In the genomic region with DNA sequence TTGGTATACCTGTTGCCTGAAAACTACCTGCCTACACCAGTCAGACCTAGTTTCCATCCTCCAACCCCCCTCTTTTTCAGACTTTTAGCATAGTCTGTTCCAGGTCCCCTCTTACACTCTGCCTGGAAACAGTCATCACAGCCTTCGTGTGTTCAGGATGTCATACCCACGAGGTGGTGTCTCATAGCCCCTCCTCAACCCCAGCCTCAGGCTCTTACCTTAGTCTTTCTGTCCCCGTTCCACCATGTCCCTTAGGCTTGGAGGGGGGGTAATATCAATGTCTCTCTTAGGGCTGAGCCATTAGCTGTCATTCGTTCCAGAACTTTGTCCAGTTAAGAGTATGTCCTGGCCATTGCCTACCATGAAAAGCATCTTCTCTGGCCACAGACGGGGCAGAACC, we compare ENCODE assay signal across 11 mouse cellular contexts. TPM values are rescaled to one million over a fixed set of nuclear protein-coding genes. Genes with fewer than 3 reads are reported as not detected.
DNase-seq lines count a peak whose midpoint lies in the region; ATAC-seq and TF ChIP-seq lines count a peak whose summit lies in the region.
"Had no signal": no experiment of that assay in that cellular context is flagged by ENCODE, and none has a peak within 500 bp of the region (broad histone marks: within the 10 kb centered on the region; RNA-seq: fewer than 3 reads in every experiment).

No protein-coding gene starts in this region.

- no peak overlapping the region for H3K9ac ChIP-seq in intestine, embryonic 14.5 days (ENCODE audit: low read length)
- H3K9ac ChIP-seq in intestine, postnatal 0 days (ENCODE audit: low read depth, low read length) = no peak overlapping the region
- H3K9ac ChIP-seq in embryonic facial prominence, embryonic 12.5 days = no peak overlapping the region
- no peak overlapping the region for H3K9ac ChIP-seq in hindbrain, embryonic 15.5 days
- no peak overlapping the region for H3K9ac ChIP-seq in midbrain, postnatal 0 days (replicated peaks; ENCODE audit: low read length, poor library complexity, severe bottlenecking)
- H3K9ac ChIP-seq: heart, embryonic 12.5 days had no signal

- no peak overlapping the region for H3K4me3 ChIP-seq in intestine, embryonic 14.5 days (ENCODE audit: low read depth, low read length)
- H3K4me3 ChIP-seq in intestine, postnatal 0 days (ENCODE audit: low read depth, low read length) = no peak overlapping the region
- H3K4me3 ChIP-seq in embryonic facial prominence, embryonic 12.5 days = no peak overlapping the region
- H3K4me3 ChIP-seq in hindbrain, embryonic 15.5 days = 0 out of 2 replicates have a peak overlapping the region, but pooled peaks have one; percentile 6
- no peak overlapping the region for H3K4me3 ChIP-seq in midbrain, postnatal 0 days (ENCODE audit: low read depth, low read length)

- TF ChIP-seq CTCF in intestine, postnatal 0 days (IDR thresholded peaks at IDR 0.05; ENCODE audit: low read depth) = no peak
- TF ChIP-seq CTCF in midbrain, postnatal 0 days (IDR thresholded peaks at IDR 0.05) = no peak

- no peaks in the 10 kb centered on the region for H3K27me3 ChIP-seq in intestine, embryonic 14.5 days (replicated peaks; ENCODE audit: control insufficient read depth, insufficient read depth, low read length)
- H3K27me3 ChIP-seq in intestine, postnatal 0 days (replicated peaks; ENCODE audit: control insufficient read depth, insufficient read depth, low read length) = no peaks in the 10 kb centered on the region
- no peaks in the 10 kb centered on the region; the same call in 1 of the 2 replicates for H3K27me3 ChIP-seq in embryonic facial prominence, embryonic 12.5 days
- no peaks in the 10 kb centered on the region for H3K27me3 ChIP-seq in hindbrain, embryonic 15.5 days
- no peaks in the 10 kb centered on the region for H3K27me3 ChIP-seq in midbrain, postnatal 0 days (ENCODE audit: insufficient read depth, low read length)
- H3K27me3 ChIP-seq: Patski had no signal

- 0 out of 2 replicates have a peak, but pooled peaks have one; percentile 11 for ATAC-seq in intestine, embryonic 14.5 days (replicated peaks; ENCODE audit: low FRiP score, low TSS enrichment, low read depth)
- ATAC-seq in intestine, postnatal 0 days = no peak
- 0 out of 2 replicates have a peak, but pooled peaks have one; percentile 15 for ATAC-seq in embryonic facial prominence, embryonic 12.5 days (ENCODE audit: insufficient number of reproducible peaks, insufficient read depth, low FRiP score, low TSS enrichment)
- peak; percentile 27; the same call in 1 of the 2 replicates for ATAC-seq in hindbrain, embryonic 15.5 days (ENCODE audit: low FRiP score, low read depth)
- 0 out of 2 replicates have a peak, but pooled peaks have one; percentile 23 for ATAC-seq in midbrain, postnatal 0 days (ENCODE audit: low FRiP score)

- 0 out of 2 replicates have a peak, but pooled peaks cover 7% of the 10 kb centered on the region for H3K4me1 ChIP-seq in intestine, embryonic 14.5 days (replicated peaks; ENCODE audit: control insufficient read depth, insufficient read depth, low read length)
- 0 out of 2 replicates have a peak, but pooled peaks cover 7% of the 10 kb centered on the region for H3K4me1 ChIP-seq in intestine, postnatal 0 days (replicated peaks; ENCODE audit: control insufficient read depth, insufficient read depth, low read length)
- no peaks in the 10 kb centered on the region; the same call in 1 of the 2 replicates for H3K4me1 ChIP-seq in embryonic facial prominence, embryonic 12.5 days
- H3K4me1 ChIP-seq in hindbrain, embryonic 15.5 days (replicated peaks) = peaks cover 4% of the 10 kb centered on the region; the same call in 1 of the 2 replicates
- no peaks in the 10 kb centered on the region for H3K4me1 ChIP-seq in midbrain, postnatal 0 days (ENCODE audit: insufficient read depth, low read length)
- H3K4me1 ChIP-seq: heart, embryonic 12.5 days had no signal

- H3K36me3 ChIP-seq in intestine, embryonic 14.5 days (ENCODE audit: control insufficient read depth, insufficient read depth, low read length) = no peaks in the 10 kb centered on the region
- no peaks in the 10 kb centered on the region for H3K36me3 ChIP-seq in intestine, postnatal 0 days (ENCODE audit: control insufficient read depth, insufficient read depth)
- H3K36me3 ChIP-seq in embryonic facial prominence, embryonic 12.5 days = no peaks in the 10 kb centered on the region
- no peaks in the 10 kb centered on the region for H3K36me3 ChIP-seq in hindbrain, embryonic 15.5 days
- no peaks in the 10 kb centered on the region for H3K36me3 ChIP-seq in midbrain, postnatal 0 days (ENCODE audit: insufficient read depth, low read length)
- H3K36me3 ChIP-seq: heart, embryonic 12.5 days had no signal

- no peaks in the 10 kb centered on the region for H3K9me3 ChIP-seq in intestine, embryonic 14.5 days (ENCODE audit: control insufficient read depth, low read length)
- H3K9me3 ChIP-seq in intestine, postnatal 0 days (ENCODE audit: control insufficient read depth) = no peaks in the 10 kb centered on the region
- H3K9me3 ChIP-seq in embryonic facial prominence, embryonic 12.5 days = no peaks in the 10 kb centered on the region
- no peaks in the 10 kb centered on the region for H3K9me3 ChIP-seq in hindbrain, embryonic 15.5 days
- H3K9me3 ChIP-seq in midbrain, postnatal 0 days (ENCODE audit: low read length) = no peaks in the 10 kb centered on the region; the same call in 1 of the 2 replicates
- H3K9me3 ChIP-seq: heart, embryonic 12.5 days had no signal

- H3K27ac ChIP-seq in intestine, embryonic 14.5 days (ENCODE audit: low read depth) = no peak overlapping the region
- no peak overlapping the region for H3K27ac ChIP-seq in intestine, postnatal 0 days (ENCODE audit: low read depth, low read length)
- no peak overlapping the region for H3K27ac ChIP-seq in embryonic facial prominence, embryonic 12.5 days
- no peak overlapping the region for H3K27ac ChIP-seq in hindbrain, embryonic 15.5 days (replicated peaks)
- no peak overlapping the region for H3K27ac ChIP-seq in midbrain, postnatal 0 days (ENCODE audit: low read depth, low read length)

- no peak for DNase-seq in intestine, embryonic 14.5 days (ENCODE audit: low spot score)
- no peak for DNase-seq in midbrain, postnatal 0 days (ENCODE audit: low spot score)
- DNase-seq in embryo, embryonic 11 days = no peak
- DNase-seq in thymus, postnatal 25 days = no peak
- no peak for DNase-seq in cerebellum, adult 9-11 months

- WGBS in intestine, embryonic 14.5 days = 31% methylated on average over 5 of the region's 5 CpGs
- WGBS in intestine, postnatal 0 days = 30% methylated on average over 5 of the region's 5 CpGs
- 36% methylated on average over 5 of the region's 5 CpGs for WGBS in embryonic facial prominence, embryonic 12.5 days
- 33% methylated on average over 5 of the region's 5 CpGs for WGBS in hindbrain, embryonic 15.5 days
- 33% methylated on average over 5 of the region's 5 CpGs for WGBS in midbrain, postnatal 0 days

- H3K4me2 ChIP-seq in intestine, embryonic 14.5 days (ENCODE audit: low read length) = no peak overlapping the region
- H3K4me2 ChIP-seq in intestine, postnatal 0 days (replicated peaks; ENCODE audit: low read depth) = no peak overlapping the region
- 0 out of 2 replicates have a peak overlapping the region, but pooled peaks have one; percentile 1 for H3K4me2 ChIP-seq in embryonic facial prominence, embryonic 12.5 days (replicated peaks)
- H3K4me2 ChIP-seq in hindbrain, embryonic 15.5 days = no peak overlapping the region
- no peak overlapping the region for H3K4me2 ChIP-seq in midbrain, postnatal 0 days (ENCODE audit: low read depth, low read length, poor library complexity, severe bottlenecking)

RNA-seq across cellular contexts. Expression of gene H2-Oa, which starts 9.0 kb away (rescaled TPM):
- 0.75 and 1.1 TPM in 2 replicates for polyA plus RNA-seq in intestine, embryonic 14.5 days (2014; fragmentation: Nextera tagmentation; extraction: Ambion mirVana)
- 0.25 and 0.90 TPM in 2 replicates for polyA plus RNA-seq in intestine, postnatal 0 days (2015; fragmentation: Nextera tagmentation; extraction: Ambion mirVana)
- 0.43 and 0.48 TPM in 2 replicates for polyA plus RNA-seq in embryonic facial prominence, embryonic 12.5 days (2016; fragmentation: Nextera tagmentation; extraction: Ambion mirVana)
- polyA plus RNA-seq in hindbrain, embryonic 15.5 days (2015; fragmentation: Nextera tagmentation; extraction: Ambion mirVana) = 0.14 TPM in 1 of 2 replicates, not detected in the other
- not detected in 2 replicates for total RNA-seq in midbrain, postnatal 0 days (2014; rRNA removed)
- polyA plus RNA-seq in midbrain, postnatal 0 days (2015; fragmentation: Nextera tagmentation; extraction: Ambion mirVana) = 0.23 TPM in 1 of 2 replicates, not detected in the other
- polyA plus RNA-seq: C2C12, Patski had no signal

RNA-seq across cellular contexts. Expression of gene H2-DMa, which starts 18.2 kb away (rescaled TPM):
- polyA plus RNA-seq in intestine, embryonic 14.5 days (2014; fragmentation: Nextera tagmentation; extraction: Ambion mirVana) = 11.0 and 13.5 TPM in 2 replicates
- polyA plus RNA-seq in intestine, postnatal 0 days (2015; fragmentation: Nextera tagmentation; extraction: Ambion mirVana) = 15.2 and 16.7 TPM in 2 replicates
- 12.3 and 16.7 TPM in 2 replicates for polyA plus RNA-seq in embryonic facial prominence, embryonic 12.5 days (2016; fragmentation: Nextera tagmentation; extraction: Ambion mirVana)
- 19.4 and 19.8 TPM in 2 replicates for polyA plus RNA-seq in hindbrain, embryonic 15.5 days (2015; fragmentation: Nextera tagmentation; extraction: Ambion mirVana)
- 23.8 and 39.0 TPM in 2 replicates for total RNA-seq in midbrain, postnatal 0 days (2014; rRNA removed)
- polyA plus RNA-seq in midbrain, postnatal 0 days (2015; fragmentation: Nextera tagmentation; extraction: Ambion mirVana) = 24.8 and 26.1 TPM in 2 replicates

RNA-seq across cellular contexts. Expression of gene Brd2, which starts 21.2 kb away (rescaled TPM):
- polyA plus RNA-seq in intestine, embryonic 14.5 days (2014; fragmentation: Nextera tagmentation; extraction: Ambion mirVana) = 124 and 144 TPM in 2 replicates
- polyA plus RNA-seq in intestine, postnatal 0 days (2015; fragmentation: Nextera tagmentation; extraction: Ambion mirVana) = 51.8 and 60.0 TPM in 2 replicates
- 119 and 131 TPM in 2 replicates for polyA plus RNA-seq in embryonic facial prominence, embryonic 12.5 days (2016; fragmentation: Nextera tagmentation; extraction: Ambion mirVana)
- 122 and 144 TPM in 2 replicates for polyA plus RNA-seq in hindbrain, embryonic 15.5 days (2015; fragmentation: Nextera tagmentation; extraction: Ambion mirVana)
- total RNA-seq in midbrain, postnatal 0 days (2014; rRNA removed) = 219 and 233 TPM in 2 replicates
- 107 and 124 TPM in 2 replicates for polyA plus RNA-seq in midbrain, postnatal 0 days (2015; fragmentation: Nextera tagmentation; extraction: Ambion mirVana)

RNA-seq across cellular contexts. Expression of gene H2-DMb2, which starts 41.9 kb away (rescaled TPM):
- 0.15 and 0.42 TPM in 2 replicates for polyA plus RNA-seq in intestine, embryonic 14.5 days (2014; fragmentation: Nextera tagmentation; extraction: Ambion mirVana)
- polyA plus RNA-seq in intestine, postnatal 0 days (2015; fragmentation: Nextera tagmentation; extraction: Ambion mirVana) = 0.97 and 0.98 TPM in 2 replicates
- polyA plus RNA-seq in embryonic facial prominence, embryonic 12.5 days (2016; fragmentation: Nextera tagmentation; extraction: Ambion mirVana) = 0.19 and 0.42 TPM in 2 replicates
- 0.20 and 0.38 TPM in 2 replicates for polyA plus RNA-seq in hindbrain, embryonic 15.5 days (2015; fragmentation: Nextera tagmentation; extraction: Ambion mirVana)
- total RNA-seq in midbrain, postnatal 0 days (2014; rRNA removed) = 0.16 and 0.47 TPM in 2 replicates
- polyA plus RNA-seq in midbrain, postnatal 0 days (2015; fragmentation: Nextera tagmentation; extraction: Ambion mirVana) = 1.4 and 1.6 TPM in 2 replicates
- polyA plus RNA-seq: C2C12; heart, embryonic 12.5 days had no signal

RNA-seq across cellular contexts. Expression of gene H2-DMb1, which starts 51.7 kb away (rescaled TPM):
- 1.7 and 1.8 TPM in 2 replicates for polyA plus RNA-seq in intestine, embryonic 14.5 days (2014; fragmentation: Nextera tagmentation; extraction: Ambion mirVana)
- 5.1 and 6.4 TPM in 2 replicates for polyA plus RNA-seq in intestine, postnatal 0 days (2015; fragmentation: Nextera tagmentation; extraction: Ambion mirVana)
- polyA plus RNA-seq in embryonic facial prominence, embryonic 12.5 days (2016; fragmentation: Nextera tagmentation; extraction: Ambion mirVana) = 2.0 and 2.4 TPM in 2 replicates
- 0.79 and 1.1 TPM in 2 replicates for polyA plus RNA-seq in hindbrain, embryonic 15.5 days (2015; fragmentation: Nextera tagmentation; extraction: Ambion mirVana)
- total RNA-seq in midbrain, postnatal 0 days (2014; rRNA removed) = 0.47 and 4.7 TPM in 2 replicates
- 1.6 and 2.3 TPM in 2 replicates for polyA plus RNA-seq in midbrain, postnatal 0 days (2015; fragmentation: Nextera tagmentation; extraction: Ambion mirVana)
- polyA plus RNA-seq: C2C12 had no signal
